Mouse (Mus musculus) left cerebral cortex, adult 11 months (tissue): Measurements from ENCODE around the gene Teddm1a.
"Not testable (repeated sequence)": the region's sequence is repeated elsewhere in the genome, so short reads cannot be mapped to it uniquely, and the experiment has no call there.

ENCODE experiments used
- DNase-seq: peaks from one replicate; pipeline ENCODE4 v3.0.0; 2022; ENCODE audit warnings: low spot score

The Teddm1a gene

GRCm38 (mm10) chr1:153891442-153891841, at the start of gene Teddm1a:
Gene Teddm1a, plus strand, starts transcription at chr1:153891742.
- DNase-seq: no peak

- DNase-seq: no peak
These were observed 49.3 kb upstream of the Teddm1a start for GRCm38 (mm10) chr1:153842121-153842740.

GRCm38 (mm10) chr1:153844042-153844441, 47.5 kb upstream of the Teddm1a start, which contains the start of gene Rgsl1:
Gene Rgsl1, minus strand, starts transcription at chr1:153844142.
- no peak for DNase-seq

GRCm38 (mm10) chr1:153846420-153846819, 45.1 kb upstream of the Teddm1a start:
- no peak for DNase-seq

GRCm38 (mm10) chr1:153846867-153847266, 44.7 kb upstream of the Teddm1a start:
- no peak for DNase-seq

GRCm38 (mm10) chr1:153852696-153853095, 38.8 kb upstream of the Teddm1a start:
- not testable (repeated sequence) for DNase-seq

- DNase-seq: no peak
These were observed 35.6 kb upstream of the Teddm1a start for GRCm38 (mm10) chr1:153855946-153856345.

GRCm38 (mm10) chr1:153874045-153874444, 17.5 kb upstream of the Teddm1a start, which contains the start of gene Teddm1b:
Gene Teddm1b, plus strand, starts transcription at chr1:153874345.
- DNase-seq: no peak

GRCm38 (mm10) chr1:153880391-153880790, 11.2 kb upstream of the Teddm1a start:
- not testable (repeated sequence) for DNase-seq

- DNase-seq: no peak
These were observed 5.4 kb upstream of the Teddm1a start for GRCm38 (mm10) chr1:153886024-153886633.

GRCm38 (mm10) chr1:153890121-153890520, 1.4 kb upstream of the Teddm1a start:
- no peak for DNase-seq

GRCm38 (mm10) chr1:153893746-153894145, 2.2 kb downstream of the Teddm1a start:
- no peak for DNase-seq

- DNase-seq: no peak
These were observed 2.8 kb downstream of the Teddm1a start for GRCm38 (mm10) chr1:153894201-153894893.

- DNase-seq: peak; percentile 67
These were observed 3.4 kb downstream of the Teddm1a start for GRCm38 (mm10) chr1:153894979-153895378.

GRCm38 (mm10) chr1:153897196-153897595, 5.7 kb downstream of the Teddm1a start:
- DNase-seq: no peak

GRCm38 (mm10) chr1:153898989-153899730, 7.6 kb downstream of the Teddm1a start:
- no peak for DNase-seq

GRCm38 (mm10) chr1:153899731-153900380, 8.3 kb downstream of the Teddm1a start, which contains the start of the genes Glul and Teddm2:
Gene Glul, plus strand, starts transcription at chr1:153899944.
Gene Teddm2, minus strand, starts transcription at chr1:153900228.
- DNase-seq: peak; percentile 93

GRCm38 (mm10) chr1:153900381-153900780, 8.8 kb downstream of the Teddm1a start:
- no peak for DNase-seq

- DNase-seq: no peak
These were observed 9.6 kb downstream of the Teddm1a start for GRCm38 (mm10) chr1:153900860-153901730.

- DNase-seq: no peak
These were observed 11.5 kb downstream of the Teddm1a start for GRCm38 (mm10) chr1:153903006-153903405.

- no peak for DNase-seq
These were observed 12.7 kb downstream of the Teddm1a start for GRCm38 (mm10) chr1:153904236-153904635.
